Mouse (Mus musculus) left cerebral cortex, adult 9 months (tissue): ENCODE results near the gene Car10.
A peak's percentile ranks its signal among the peaks of the same experiment; 100 is the strongest.

Experiments
- DNase-seq, 2 experiments: peaks; one replicate each; pipeline ENCODE4 v3.0.0; 2022; ENCODE audit warnings: low spot score in 2 of 2

Gene Car10

DNA sequence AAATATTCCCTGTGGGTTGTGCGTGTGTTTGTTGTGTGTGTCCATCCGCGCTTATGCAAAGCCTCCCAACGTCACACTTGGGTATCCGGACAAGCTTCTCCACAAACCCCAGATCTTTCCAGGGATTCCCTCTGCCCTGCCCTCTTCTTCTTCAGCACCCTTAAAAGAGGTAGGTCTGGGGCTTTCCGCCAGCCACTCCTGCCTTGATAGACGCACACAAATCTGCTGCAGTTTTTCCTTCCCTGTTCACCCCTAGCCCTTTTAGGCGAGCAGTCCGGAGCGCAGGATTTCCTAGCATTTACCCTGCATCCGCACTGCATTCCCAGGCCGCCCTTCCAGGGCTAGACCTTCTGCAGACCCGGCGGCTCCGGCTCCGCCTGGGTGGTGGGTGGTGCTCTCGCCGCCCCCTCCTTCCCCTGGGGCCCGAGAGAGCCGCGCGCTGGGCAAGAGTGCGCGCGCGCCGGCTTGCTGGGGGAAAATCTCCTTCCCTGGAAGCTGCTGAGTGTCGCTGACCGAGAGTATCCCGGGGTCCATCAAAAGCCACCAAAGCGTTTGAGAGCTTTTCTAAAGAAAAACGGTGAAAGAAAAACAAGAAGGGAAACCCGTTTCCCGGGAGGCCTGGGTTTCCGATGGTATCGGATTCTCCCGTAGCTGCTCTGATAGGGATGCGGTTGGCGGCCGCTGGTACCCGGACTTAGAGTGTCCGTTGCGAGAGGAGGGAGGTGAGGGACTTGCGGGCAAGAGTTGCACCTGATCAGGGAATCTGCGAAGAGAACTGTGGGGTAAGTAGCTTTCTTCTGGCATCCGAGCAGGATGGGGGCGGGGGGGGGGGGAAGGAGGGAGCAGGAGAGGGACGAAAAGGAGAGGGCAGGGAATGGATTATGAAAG is at the start of gene Car10:
TSS of gene Car10 (plus strand) at position 88 of the 888 bp plus-strand sequence.
- DNase-seq = peak in 1 of 2 experiments; percentile 51

DNA sequence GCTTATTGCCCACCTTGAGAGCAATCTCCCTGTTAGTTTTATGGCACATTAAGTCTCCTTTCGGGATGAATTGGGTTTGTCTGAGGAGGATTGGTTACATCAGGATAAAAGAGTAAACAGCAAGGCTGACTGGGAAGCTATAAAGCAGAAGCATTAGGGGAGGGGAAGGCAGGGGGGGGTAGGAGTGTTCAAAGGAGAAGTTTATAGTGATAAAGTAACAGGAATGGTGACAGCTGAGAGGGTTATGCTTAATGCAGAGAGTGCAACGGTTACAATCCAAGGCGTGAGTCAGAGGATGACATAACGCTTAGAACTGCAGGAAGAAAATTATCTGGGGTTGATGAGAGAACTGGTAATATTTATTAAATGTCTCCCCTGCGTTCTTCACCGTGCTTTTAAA is 32.8 kb upstream of the Car10 start:
- DNase-seq = no peak

DNA sequence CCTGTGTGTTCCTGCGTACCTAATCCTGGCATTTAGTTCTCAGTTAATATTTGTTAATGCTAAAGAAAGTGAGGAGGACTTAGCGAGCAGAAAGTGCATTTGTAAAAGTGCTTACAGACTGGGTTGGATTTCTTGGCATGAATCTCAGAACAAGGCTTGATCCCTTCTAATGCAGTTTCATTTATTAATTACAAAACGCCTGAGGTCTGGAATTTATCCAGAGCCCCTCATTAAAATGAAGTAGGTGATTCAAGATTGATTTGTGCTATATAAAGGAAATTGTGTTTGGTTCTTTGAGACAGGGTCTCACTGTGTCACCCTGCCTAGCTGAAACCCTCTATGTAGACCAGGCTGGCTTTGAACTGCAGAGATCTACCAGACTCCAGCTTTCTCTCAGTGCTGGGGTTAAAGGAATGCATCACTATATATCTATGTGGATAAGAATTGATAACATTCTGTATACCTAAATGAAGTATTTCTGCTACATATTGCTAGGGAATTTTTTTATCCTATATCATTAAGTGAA is 32.1 kb upstream of the Car10 start:
- DNase-seq = no peak

DNA sequence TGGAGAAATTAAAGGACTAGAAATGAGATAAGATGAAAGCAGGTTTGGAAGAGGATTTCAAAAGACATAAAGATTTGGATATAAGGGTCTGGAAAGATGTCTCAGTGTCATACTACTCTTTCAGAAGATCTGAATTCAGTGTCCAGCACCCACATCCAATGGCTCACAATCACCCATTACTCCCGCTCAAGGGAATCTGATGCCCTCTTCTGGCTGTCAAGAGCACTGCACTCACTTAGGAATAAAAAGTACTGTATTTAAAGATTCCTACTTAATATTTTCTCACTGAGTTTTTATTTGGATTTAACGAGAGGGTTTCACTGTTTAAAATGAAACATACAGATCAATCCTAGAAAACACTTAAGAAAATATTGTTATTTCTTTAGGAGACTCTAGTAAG is 2.2 kb upstream of the Car10 start:
- no peak for DNase-seq

DNA sequence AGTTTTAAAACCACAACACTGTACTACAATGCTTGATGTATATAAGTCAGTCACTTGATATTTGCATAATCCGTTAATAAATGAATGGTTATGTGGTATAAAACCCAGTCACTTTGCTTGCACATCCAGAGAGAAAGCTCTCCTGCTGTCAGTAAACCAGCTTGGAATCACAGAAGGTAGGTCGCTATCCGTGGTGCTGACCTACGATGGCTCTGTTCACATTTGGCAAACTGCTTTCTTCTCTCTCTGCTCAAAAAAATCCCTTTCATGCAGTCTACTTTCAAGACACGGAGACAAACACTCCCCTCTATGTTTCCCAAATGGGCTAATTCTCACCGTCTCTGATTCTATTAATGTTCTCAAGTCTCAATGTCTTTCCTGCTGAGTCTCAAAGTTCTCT is 827 bp upstream of the Car10 start:
- DNase-seq = peak in 1 of 2 experiments; percentile 8

DNA sequence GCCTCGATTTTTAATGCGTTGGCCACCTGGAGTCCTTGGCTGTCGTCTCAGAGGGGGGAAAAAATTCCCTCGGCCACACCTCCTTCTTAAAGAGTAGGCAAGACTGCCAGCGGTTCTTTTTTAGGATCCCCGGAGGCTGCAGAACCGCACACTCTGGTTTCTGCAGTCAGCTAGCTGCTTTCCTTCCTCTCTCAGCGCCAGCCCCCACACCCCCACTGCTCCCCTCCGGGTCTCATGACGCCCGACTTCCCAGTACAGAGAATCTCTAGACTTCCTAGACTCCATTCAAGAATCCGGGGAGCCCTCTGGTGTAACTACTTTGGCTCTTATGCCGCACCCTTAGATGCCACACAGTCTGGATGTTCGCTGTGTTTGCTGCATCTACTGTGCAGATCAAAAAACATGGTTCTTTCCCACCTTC is 387 bp upstream of the Car10 start:
- peak in 1 of 2 experiments; percentile 72 for DNase-seq

DNA sequence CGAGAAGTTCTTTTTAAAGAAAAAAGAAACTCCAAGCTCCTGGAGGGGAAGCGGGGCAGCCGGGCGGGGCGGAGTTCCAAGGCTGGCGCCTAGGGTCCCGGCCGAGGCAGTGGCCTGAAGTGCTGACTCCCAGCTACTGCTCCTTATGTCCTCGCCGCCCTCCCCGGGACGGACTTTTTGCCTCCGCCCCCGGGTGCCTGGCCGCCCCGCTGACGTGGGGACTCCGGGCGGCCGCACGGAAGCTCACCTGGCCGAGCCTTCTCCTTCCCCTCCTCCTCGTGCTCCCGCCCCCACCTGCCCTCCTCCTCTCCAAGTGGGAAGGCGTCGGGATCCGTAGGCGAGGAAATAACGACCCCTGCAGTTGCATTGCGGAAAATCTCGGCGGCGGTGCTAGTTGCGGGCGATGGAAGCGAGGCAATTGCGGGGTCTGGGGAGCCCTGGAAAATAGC is 1.1 kb downstream of the Car10 start:
- DNase-seq = peak in 1 of 2 experiments; percentile 47

DNA sequence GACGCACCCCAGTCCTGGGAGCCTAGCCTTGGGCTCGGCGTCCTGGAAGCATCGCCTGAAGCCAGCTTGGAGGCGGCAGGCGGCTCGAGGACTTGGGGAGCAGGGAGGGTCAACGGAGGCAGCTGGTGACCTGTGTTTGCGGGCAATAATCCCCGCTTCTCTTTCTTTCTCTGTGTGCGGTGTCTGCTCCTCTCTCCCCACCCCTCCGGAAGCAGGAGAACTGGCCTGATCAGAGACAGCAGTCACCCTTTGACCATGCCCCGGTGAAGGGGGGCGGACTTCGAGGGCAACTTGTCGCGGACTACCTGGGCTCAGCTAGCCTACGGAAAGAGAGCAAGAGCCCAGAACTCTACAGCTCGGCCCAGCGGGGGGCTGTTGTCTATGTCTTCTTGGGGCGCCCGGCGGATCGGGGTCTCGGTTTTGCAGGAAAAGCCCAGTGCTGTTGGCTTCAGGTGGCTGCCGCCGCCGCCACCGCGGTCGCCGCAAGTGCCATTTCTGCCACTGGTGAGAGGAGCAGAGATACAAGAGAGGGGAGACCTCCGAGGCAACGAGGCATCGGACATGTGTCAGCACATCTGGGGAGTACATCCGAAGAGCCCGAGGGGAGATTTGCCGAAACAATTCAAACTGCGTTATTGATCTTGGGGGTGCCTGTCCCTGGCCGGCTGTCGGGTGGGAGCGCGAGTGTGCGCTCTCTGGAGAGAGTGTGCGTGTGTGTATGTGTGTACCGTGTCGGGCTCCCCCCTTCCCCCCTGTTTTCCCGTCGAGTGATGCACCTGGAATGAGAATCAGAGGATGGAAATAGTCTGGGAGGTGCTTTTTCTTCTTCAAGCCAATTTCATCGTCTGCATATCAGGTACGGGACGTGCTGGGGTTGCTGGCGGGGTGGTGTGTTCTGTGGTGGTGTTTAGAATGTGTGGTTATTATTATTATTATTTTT is 1.9 kb downstream of the Car10 start:
- DNase-seq = no peak

DNA sequence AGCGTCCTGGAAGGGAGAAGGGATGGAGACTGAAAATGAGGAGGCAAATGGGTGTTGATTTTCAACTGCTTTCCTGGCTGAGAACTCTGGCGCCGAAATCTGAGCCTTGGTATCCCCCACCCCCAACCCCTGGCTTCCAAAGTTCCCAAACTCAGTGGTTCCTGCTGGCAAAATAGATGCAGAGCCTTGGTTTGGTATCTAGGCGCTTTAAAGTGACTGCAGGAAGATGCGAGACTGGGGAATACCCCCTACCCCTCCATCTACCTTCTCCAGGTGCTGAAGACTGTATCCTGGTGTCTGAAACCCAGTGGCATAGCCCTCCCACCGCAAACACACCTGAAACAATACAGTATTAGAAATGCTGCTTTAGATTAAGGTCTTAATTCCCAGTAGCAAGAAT is 2.8 kb downstream of the Car10 start:
- no peak for DNase-seq

DNA sequence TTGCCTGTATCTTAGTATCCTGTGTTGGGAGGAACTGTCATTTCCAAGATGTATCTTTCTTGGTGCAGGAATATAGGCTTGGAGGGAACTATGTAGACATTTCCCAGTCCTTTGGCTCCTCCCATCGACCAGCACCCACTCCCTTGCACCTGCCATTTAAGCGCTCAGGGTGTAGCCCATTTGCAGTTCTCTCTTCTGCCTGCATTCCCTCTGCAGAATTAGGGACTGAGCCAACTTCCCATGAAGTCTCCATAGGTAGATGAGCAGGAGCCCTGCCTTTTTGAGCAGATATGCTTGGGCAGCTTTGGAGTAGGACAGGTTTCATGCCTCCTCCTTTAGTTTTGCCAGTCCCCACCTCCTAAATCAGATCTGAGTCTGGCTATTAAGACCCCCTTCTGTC is 3.3 kb downstream of the Car10 start:
- peak in 1 of 2 experiments; percentile 51 for DNase-seq

DNA sequence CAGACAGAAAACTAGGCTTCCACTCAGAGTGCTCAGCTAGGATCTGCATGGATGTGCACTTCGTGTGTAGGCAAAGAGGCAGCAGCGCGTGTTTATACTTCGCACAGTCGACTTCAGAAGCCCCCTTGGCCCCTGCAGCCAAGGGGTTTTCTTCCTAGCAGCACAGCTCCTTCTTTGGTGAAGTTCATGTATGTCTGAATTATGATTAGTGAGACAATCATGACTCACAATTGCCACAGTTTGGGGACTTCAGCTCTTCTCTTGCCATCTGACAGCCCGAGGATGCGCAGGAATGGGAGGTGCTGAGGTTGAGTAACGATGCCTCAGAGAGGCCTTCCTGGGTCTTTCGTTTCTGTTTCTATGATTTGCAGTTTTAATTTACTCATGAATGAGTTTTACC is 4.5 kb downstream of the Car10 start:
- DNase-seq = no peak

DNA sequence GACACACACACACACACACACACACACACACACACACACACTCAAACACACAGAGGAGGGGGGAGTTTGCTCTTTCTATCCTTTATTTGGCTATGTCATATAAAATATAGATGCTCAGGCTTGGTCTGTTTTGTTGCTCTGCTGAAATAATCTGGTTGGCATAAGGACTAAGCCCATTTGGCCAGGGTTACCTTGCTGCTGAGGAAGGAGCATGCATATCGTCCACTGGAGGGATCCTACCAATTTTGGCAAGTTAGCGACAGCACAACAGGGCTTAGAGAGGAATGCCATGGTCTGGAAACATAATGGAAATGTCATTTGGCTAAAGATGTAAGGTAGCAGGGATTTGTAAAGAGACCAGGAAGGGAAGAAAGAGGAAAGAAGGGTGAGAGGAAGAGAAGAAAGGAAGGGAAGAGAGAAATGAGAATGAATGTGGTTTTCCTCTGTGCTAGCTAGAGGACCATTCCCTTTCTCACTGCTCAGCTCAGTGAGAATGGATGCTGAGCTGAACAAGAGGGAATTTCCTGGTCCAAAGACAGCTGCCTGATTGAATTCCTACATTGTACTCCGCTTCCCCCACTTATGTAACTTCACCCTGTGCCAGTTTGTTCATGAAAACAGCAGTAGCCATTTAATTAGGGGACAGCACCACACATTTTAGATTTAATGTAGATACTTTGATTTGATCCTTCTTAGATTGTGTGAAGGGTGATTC is 5.4 kb downstream of the Car10 start:
- no peak for DNase-seq

DNA sequence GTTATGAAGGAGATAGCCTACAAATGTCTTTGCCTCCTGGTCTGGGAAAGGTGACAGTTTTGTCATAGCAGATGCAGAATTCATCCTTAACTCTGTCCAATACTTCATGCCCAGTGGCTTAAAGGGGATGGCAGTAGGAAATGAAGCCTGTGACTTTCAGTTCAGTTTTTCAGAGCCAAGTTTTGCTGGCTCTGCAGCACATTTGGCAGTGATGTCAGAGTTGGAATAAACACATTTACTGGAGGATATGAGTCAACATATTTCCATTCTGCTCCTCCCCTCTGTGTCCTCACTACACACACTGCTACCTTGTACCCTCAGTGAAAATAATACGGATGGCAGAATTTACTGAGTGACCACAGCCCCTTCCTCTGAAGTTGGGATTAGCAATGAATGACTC is 11.6 kb downstream of the Car10 start:
- no peak for DNase-seq

DNA sequence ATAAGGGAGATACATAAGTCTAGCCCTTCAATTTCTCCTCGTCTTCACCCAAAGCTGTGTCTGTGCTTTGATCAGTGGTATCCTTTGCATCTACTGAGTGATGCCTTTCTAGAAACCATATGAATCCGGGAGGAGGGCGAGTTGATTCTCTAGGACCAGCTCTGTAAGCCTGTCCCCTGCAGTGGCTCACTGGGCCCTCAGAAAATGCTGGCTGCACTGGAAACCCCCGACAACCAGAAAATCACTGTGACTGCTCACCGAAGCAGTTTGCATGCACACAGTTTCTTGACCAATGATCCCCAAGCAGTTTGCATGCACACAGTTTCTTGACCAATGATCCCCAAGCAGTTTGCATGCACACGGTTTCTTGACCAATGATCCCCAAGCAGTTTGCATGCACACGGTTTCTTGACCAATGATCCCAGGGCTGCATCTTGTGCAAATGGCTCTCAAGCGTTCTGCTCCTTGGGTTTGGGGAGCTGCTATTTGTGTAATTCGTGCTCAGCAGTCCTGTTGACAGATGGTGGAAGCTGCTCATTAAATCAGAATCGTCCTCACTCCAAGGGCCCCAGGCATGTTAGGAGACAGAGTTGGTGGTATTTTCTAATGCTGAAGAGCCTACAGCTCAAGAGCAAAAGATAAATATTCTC is 23.1 kb downstream of the Car10 start:
- peak in 1 of 2 experiments; percentile 53 for DNase-seq

DNA sequence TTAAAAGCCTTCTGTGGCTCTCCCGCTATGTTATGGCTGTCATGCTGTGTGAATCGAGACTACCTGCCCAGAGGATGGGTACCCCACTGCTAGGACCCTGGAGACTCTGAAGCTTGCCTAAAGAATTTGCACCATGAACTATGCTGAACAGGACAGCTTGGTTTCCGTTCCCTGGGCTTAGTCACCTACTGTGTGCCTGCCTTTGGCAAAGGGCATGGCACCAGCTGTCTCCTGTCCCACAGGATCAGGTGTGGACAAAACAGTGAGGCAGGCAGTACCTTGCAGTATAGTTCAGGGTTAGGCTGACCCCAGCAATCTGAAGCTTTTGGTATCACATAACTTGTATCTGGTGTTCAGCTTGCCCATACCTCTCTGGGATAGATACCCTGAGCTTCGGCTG is 25.9 kb downstream of the Car10 start:
- DNase-seq = no peak

DNA sequence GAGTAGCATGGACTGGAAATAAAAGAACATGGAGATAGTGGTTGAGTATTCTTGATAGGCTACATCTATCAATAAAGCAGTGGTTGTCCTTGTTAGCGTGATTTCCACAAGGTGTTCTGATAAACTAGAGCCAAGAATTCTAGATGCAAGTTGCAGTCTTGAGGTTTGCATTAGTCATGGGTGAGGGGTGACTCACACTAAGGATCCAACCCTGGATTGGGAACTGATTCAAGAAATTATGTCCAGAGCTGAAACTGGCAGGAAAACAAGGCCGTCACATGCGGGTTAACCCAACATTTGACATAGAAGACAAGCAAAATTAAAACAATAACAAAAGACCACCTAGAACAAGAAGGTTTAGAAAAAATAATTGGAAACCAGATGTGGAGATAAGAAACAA is 28.6 kb downstream of the Car10 start:
- no peak for DNase-seq

DNA sequence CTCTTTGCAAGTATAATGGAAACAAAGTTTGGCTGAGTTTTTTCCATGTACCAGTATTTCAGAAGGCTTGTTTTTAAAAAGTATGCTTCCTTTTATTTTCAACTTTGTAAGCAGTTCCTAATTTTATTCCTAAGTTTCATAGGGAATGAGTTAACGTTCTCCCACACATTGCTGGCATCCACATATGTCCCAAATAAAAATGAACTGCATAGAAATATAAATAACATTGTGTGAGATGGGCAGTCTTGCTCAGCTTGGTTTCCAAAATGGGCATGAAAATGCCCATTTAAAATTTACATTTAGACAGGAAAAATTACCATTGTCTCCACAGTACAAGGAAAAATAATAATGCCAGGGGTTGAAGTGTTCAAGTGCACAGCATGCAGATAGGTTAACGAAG is 30.7 kb downstream of the Car10 start:
- peak in 1 of 2 experiments; percentile 39 for DNase-seq

DNA sequence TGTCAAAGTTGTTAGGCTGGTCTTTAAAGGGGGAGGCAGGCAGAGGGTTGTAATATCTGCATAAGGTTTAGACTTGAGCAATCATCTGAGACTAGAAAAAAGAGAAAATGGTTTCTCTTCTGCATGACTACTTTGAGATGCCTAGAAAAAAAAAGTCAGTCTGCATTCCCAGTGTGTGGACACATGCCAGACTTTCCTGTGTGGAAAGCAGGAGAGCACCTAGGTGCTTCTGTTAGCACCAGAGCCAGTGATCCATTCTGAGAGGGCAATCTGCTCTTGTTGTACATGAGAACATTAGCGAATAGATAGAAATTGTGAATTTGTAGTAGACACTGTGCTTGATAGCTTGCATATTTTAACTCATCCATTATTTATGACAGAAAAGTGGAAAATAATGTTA is 40.0 kb downstream of the Car10 start:
- no peak for DNase-seq

DNA sequence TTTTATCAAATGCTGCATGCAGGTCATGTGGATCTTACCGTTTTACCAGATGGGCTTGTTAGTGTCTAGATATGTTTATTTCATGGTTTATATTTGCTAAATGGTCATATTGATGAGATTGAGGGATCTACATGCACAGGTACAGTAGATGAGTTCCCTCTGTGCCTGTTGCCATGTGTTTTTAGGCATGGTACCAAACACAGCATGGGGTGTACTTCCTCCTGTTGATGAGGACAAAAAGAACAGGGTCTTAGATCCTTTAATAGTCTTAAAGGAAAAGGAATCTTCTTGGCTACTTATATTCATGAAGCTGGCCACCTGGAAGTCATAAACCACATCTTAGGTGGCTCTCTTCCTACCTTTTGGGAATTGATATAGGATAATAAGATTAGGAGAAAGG is 43.9 kb downstream of the Car10 start:
- no peak for DNase-seq

DNA sequence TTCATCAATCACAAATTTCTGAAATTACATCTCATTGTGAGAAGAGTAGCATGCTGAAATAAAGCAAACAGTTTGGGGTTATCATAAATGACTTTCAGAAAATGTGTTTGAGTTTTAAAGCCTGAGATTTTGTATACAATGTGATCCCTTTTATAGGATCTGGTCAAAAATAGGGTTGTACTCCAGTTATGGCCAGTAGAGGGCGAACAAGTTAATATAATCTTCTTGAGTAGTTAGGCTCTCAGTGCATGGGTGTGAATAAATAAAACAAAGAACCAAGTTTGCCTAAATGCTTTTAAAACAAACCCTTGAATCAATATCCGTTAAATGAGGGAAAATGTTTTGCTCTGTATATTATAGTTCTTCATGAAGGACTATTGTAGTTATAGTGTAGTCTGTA is 46.7 kb downstream of the Car10 start:
- DNase-seq = peak in 1 of 2 experiments; percentile 58

DNA sequence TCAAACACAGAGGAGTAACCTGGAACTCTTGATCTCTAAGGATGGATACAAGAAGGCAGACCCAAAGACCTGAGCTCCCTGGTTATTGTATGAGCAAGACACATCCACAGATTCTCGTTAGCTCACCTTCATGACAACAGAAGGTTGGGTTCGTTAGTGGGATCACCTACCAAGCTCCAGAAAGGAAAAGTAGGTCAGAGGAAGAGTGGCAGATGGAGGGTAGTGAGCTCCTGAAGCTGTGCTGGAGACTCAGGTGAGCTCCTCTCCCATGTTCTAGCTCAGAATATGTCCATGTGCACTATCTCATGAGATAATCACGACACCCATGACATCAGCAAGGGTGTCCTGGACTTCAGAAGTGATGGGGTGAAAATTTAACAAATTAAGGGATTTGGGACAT is 57.1 kb downstream of the Car10 start:
- no peak for DNase-seq
